Mouse (Mus musculus): ENCODE measurements around the gene Acot2.
A peak's percentile ranks its signal among the peaks of the same experiment; 100 is the strongest.
"Not testable (repeated sequence)": the region's sequence is repeated elsewhere in the genome, so short reads cannot be mapped to it uniquely, and the experiment has no call there.

Gene Acot2

DNA sequence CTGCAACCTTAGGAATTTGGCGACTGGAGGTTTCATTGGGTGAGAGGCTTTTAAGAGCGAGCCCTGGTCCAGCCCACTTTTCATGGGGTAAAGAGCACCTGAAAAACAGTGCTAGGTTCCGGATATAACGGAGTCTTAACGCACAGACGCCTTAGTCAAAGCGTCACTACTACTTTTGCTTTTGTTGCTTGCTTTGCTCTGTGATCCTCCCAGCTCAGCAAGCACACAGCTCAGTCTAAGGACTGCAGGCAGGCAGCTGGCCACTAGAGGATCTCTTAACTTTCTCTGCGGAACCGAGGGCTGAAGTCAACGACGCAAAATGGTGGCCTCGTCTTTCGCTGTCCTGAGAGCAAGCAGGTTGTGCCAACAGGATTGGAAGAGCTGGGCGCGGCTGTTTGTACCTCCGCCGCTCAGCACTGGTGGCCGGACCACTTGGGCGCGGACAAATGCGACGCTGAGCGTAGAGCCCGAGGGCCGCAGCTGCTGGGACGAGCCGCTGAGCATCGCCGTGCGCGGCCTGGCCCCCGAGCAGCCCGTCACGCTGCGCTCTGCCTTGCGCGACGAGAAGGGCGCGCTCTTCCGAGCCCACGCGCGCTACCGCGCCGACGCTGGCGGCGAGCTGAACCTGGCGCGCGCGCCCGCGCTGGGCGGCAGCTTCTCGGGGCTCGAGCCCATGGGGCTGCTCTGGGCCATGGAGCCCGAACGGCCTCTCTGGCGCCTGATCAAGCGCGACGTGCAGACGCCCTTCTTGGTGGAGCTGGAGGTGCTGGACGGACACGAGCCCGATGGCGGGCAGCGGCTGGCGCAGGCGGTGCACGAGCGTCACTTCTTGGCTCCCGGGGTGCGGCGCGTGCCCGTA, at the start of gene Acot2:
Gene Acot2, plus strand, starts transcription at position 279 of the 859 bp plus-strand sequence.
- peak; percentile 77 to 89 for DNase-seq

DNA sequence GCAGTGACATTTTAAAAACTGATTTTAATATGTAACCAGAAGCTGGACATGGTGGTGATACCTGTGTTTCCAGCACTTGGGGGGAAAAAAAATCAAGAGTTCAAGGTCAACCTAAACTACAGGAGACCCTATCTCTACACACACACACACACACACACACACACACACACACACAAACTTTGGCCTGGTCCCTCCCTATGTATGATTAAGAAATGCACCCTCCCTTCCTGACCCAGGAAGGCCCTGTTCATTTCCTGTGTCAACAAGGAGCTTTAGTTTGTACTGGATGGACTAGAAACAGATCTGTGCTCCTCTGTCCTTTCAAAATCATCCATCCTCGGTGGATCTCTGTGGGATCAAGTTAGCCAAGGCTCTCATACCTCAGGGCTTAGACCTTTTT, 49.1 kb upstream of the Acot2 start:
- DNase-seq, result not testable (repeated sequence)

DNA sequence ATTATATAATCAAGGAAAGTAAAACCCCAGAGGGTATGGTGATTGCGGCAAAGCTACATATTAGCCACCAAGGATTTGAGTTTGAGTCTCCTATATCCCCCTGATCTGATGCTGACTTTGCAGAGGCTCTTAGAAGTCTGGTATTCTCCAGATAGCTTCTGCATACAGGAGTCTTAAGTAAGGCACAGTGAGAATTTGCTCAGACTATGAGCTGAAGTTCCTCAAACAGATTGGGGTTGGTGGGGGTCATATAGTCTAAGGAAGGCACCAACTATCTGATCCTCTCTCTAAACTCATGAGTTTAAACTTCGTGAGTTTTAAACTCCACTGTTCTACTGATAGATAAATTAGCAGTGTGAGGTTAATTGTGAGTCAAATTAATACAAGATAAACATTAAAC, 48.3 kb upstream of the Acot2 start:
- no peak for DNase-seq

DNA sequence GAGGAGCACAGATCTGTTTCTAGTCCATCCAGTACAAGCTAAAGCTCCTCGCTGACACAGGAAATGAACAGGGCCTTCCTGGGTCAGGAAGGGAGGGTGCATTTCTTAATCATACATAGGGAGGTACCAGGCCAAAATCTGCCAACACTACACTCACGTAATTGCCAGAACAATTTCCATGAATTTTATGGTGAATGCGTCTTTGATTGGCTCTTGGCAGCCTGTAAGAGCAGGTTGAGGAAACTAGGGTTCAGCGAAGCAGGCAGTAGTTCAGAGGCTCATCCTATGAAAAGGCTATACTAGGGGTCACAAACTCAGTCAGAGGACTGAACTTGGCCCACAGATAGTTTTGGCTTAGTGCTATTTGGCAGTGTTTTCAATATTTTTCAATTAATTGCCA, 47.6 kb upstream of the Acot2 start:
- no peak for DNase-seq

DNA sequence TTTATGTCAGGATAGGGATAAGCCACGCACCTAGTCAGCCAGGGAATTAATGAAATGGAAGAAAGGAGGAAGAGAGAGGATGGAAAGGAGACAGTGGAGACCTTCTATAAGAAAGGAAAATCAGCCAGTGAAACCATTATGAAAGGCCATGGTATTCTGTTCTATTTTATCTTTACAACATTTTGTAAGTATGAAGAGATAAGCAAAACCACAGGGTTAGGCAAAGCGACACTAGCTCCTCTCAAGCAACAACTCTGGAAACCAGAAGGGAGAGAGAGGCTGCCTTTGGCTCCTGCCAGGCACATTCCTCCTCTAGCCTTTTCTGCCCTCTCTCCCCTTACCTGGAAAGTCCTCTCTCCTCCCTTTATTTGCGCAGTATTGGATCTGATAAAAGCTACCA, 45.7 kb upstream of the Acot2 start:
- DNase-seq, result no peak

DNA sequence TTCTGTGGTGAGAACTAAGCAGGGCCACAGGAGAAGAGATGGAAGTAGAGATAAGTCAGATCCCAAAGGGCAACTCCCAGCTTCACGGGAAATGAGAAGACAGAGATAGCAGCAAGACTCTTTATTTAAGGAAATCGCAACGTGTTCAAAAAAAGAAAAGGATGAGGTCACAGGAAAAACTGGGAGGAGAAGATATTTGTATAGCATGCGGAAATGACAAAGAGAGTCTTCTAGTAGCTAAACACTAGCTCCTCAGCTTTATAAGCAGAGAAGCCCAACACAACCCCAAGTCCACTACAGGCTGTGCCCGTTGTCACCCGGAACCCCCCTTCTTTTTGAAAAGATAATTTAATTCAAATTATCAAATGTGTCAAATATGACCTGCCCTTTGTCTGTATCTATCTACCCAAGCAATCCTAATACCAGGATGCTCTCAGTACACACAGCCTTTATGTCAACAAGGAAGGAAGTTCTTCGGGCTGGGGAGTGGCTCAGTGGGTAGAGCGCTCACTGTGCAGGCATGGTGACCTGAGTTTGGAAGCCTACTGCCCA, 40.3 kb upstream of the Acot2 start:
- DNase-seq, result peak in 1 of 2 experiments; percentile 45

DNA sequence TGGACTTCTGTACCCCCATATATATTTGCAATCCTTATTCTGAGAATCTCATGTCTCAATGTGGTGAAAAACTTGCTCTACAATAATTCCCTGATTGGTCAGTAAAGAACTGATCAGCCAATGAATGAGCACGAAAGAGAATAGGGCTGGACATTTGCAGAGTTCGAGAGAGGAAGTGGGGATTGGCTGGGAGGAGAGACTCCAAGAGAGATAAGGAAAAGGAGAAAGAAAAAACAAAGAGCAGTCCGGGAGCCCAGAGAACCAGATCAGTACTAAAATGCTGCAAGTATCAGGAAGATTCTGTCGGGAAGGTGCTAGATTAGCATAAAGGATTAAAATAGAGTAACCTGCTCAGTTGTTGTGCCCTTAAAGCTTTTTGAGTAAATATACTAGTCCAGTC, 38.6 kb upstream of the Acot2 start:
- no peak for DNase-seq

DNA sequence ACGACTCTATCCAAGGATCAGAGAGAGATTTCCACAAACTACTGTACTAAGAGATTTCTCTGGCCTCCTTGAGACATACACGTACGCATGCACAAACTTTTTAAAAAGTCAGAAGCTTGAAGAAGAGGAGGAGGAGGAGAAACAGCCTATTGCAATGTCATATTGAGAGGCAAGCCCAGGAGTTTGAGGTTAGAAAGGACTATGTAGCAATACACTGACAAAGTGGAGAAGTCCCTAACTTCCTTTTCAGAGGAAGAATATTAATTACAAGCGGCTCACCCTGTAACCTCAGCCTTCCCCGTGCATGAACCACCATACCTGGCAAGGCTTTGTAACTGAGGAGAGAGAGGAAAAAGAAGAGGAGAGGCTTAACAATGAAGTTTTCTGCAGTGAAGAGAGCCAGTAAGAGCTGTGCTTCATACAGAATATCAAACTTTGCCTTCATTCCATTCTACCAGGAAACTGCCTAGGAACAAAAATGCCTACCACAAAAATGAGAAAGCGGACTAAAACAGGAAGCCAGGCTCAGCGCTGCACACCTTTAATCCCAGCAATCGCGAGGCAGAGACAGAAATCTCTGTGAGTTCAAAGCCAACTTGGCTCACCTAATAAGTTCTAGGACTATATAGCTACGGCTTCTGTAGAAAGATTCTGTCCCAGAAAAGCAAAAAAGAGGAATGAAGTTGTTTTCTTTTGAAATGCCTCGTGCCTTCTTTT, 37.7 kb upstream of the Acot2 start:
- no peak for DNase-seq

DNA sequence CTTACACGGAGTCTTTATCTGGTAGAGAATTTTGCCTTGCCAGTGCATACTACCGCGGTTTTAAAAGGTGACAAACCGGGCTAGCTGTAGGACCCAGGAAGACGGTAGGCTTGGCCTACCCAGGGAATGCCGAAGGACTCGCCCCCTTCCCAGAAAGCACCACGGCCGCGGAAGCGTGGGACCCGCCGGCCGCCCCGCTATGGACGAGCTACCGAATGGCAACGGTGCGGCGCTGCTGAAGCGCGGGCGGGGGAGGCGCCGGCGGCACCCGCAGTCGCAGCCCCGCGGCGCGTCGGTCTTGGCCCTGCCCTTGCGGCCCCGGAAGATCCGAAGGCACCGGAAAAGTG, 37.2 kb upstream of the Acot2 start, which contains the start of gene Riox1:
Gene Riox1, plus strand, starts transcription at position 116 of the 347 bp plus-strand sequence.
- DNase-seq, result peak; percentile 86 to 94

DNA sequence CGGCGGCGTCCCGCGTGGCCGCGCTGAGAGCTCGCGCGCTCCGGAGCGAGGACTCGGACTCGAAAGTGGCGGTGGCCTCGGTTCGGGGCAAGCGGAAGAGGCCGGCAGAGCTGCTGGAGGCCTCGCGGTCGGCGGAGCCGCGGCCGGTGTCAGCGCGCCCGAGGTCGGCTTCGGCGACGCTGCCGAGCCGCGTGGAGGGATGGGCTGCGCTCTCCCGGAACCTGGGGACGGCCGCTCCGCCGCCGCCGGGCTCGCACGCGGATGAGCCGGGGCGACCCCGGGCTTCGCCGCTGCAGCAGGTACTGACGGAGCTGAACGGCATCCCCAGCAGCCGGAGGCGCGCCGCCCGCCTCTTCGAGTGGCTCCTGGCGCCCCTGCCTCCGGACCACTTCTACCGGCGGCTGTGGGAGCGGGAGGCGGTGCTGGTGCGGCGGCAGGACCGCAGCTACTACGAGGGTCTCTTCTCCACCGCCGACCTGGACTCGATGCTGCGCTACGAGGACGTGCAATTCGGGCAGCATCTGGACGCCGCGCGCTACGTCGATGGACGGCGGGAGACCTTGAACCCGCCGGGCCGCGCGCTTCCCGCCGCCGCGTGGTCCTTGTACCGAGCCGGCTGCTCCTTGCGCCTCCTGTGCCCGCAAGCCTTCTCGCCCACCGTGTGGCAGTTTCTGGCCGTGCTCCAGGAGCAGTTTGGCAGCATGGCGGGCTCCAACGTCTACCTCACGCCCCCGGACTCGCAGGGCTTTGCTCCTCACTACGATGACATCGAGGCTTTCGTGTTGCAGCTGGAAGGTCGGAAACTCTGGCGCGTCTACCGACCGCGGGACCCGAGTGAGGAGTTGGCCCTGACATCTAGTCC, 36.6 kb upstream of the Acot2 start:
- peak; percentile 33 to 54 for DNase-seq

DNA sequence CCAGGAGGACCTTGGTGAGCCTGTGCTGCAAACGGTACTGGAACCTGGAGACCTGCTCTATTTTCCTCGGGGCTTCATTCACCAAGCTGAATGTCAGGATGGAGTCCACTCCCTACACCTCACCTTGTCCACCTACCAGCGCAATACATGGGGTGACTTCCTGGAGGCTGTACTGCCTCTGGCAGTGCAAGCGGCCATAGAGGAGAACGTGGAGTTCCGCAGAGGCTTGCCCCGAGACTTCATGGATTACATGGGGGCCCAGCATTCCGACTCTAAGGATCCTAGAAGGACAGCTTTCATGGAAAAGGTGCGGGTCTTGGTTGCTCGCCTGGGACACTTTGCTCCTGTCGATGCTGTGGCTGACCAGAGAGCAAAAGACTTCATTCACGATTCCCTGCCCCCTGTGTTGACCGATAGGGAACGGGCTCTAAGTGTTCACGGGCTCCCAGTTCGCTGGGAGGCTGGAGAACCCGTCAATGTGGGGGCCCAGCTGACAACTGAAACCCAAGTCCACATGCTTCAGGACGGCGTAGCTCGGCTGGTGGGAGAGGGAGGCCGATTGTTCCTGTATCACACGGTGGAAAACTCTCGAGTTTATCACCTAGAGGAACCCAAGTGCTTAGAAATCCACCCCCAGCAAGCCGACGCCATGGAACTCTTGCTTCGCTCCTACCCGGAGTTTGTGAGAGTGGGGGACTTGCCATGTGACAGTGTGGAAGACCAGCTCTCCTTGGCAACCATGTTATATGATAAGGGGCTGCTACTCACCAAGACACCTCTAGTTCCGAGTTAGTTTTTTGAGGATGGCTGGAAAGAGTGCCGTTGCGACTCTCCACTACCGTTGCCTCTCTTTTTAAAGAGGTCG, 35.7 kb upstream of the Acot2 start:
- DNase-seq, result peak in 1 of 2 experiments; percentile 43

DNA sequence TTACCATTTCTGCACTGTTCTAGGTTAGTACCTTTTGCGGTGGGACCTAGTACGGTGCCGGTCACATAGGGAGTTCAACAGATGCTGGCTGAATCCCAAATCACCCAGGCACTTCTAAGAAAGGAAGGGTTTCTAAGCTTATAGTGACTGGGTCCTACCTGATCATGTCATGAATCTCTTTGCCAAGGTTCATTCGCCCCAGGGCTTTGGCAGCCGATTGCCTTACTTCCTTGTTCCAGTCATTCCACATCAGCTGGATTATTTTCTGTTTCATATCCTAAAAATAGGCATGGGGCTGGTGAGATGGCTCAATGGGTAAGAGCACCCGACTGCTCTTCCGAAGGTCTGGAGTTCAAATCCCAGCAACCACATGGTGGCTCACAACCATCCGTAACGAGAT, 29.4 kb upstream of the Acot2 start:
- DNase-seq, result peak; percentile 21 to 50

DNA sequence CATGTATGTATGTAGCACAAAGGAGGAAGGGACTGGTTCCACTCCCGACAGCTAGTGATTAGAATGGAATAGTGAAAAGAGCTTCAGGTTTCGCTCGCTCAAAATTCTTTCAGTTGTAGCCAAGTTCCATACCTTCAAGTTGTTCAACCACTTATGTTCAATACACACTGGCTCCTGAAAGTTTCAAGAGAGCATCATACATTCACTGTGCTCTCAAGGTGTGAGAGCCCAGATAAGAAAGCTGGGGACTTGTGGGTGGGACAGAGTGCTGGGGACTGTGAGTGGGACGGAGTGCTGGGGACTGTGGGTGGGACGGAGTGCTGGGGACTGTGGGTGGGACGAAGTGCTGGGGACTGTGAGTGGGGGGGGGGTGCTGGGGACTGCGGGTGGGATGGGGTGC, 22.4 kb upstream of the Acot2 start:
- no peak for DNase-seq

DNA sequence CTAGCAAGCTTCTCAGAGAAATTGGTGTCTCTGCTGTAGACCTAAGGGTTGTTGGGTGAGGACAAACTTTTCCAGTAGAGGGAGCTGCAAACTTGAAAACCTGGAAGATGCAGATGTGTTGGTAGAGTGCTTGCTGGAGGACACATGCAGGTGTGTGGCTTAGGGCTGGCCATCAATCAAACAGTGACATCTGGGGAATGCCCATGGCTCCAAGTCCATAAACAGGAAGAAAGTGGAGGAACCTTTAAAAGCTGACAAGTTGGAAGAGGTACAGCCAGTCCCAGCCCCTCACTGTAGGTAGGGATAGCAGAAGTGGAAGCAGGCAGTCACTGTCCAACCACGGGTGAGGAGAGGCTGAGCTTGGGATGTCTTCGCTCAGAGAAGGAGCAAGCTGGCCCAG, 15.5 kb upstream of the Acot2 start:
- DNase-seq, result peak; percentile 72 to 76

DNA sequence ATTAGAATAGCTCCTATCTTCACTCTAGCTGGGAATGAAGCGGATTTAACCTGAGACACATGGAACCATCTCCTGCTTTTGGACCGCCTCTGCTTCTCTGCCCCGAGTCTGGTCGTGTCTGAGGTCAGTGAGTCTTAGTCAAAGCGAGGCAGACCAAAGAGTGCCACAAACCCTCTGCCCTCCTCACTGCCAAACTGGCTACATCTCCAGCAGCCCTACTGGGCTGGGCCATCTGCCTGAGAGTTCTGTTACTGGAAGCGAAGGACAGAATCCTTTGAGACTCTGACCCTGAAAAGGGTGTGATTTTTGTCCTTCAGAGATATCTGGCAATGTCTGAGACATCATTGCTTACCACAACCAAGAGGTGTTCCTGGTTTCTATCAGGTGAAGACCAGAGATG, 8.8 kb upstream of the Acot2 start:
- DNase-seq, result no peak

DNA sequence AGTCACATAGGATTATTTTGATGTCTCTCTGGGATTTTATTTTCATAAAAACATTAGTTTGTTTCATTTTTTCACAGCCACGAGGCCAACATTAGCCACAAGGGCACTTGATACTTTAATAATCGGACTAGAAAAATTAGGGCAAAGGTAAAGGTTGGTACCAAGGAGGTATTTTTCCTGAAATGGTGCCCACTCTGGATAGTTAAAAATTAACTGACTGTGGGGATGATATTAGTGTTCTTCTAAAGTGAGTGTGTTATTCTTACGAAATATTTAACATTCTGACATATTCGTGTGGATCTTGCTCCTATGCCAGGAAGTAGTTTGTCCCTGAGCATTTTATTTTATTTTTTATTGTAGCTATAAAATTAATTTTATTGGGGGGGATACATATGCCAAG, 6.0 kb upstream of the Acot2 start:
- DNase-seq, result no peak

DNA sequence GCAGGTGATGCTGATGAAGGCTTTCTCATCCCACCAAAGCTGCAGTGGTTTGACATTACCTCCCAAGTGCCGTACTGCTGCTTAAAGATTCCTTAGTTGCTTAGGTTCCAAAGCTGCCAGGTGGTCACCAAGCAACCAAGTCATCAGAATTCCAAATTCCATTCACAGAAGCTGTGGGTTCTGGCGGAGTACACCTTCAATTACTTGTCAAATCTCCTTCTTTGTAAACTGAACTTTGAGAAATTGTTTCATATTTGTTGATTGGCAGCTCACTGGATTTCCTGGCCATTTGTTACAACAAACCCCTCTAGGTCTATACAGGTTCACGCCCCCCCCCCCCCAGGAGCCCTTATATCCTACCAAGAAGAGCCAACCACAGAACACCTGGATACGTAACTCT, 2.9 kb upstream of the Acot2 start, which contains the start of gene Heatr4:
Gene Heatr4, minus strand, starts transcription at position 101 of the 400 bp plus-strand sequence.
- no peak for DNase-seq

DNA sequence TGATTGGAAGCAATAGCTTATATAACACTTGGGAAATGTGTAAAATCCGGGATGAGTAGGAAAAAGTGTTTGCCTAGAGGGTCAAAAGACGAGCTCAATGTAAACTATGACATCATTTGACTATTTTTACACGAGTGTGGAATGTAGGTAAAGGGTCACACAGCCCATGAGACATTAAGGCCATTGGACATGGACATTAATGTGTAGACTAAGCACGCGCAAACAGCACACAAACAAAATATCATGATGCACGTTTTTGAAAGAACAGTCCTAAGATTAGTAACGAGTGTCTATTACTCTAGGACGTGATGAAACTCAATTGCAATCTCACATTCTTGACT, 449 bp upstream of the Acot2 start:
- DNase-seq, result no peak

DNA sequence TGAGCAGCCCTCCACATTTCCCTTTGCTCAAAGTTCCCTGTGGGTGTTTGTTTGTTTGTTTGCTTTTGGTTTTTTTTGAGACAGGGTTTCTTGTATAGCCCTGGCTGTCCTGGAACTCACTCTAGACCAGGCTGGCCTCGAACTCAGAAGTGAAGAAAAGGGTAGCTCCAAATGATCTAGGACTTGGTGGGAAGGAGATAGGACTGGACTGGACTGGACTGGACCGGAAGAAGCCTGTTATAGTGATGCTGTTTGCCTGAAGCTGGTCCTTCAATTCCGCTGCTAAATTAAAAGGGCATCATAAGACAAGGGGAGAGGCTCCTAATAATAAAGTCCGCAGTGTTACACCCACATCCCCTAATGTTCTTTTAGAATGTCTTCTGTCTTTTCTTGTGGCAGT, 822 bp downstream of the Acot2 start:
- DNase-seq, result peak; percentile 18 to 39

DNA sequence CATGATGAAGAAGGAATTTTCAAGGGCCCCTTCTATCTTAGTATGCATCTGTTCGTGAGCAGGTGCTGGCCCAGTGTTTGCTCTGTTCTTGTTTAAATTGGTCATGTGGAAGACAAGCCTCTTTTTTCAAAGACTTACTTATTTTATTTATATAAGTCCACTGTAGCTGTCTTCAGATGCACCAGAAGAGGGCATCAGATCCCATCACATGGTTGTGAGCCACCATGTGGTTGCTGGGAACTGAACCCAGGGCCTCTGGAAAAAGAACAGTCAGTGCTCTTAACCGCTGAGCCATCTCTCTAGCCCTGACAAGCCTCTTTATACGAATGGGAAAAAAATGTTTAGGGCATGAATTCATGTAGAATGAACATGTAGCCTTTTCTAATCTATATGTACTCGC, 1.7 kb downstream of the Acot2 start:
- no peak for DNase-seq

DNA sequence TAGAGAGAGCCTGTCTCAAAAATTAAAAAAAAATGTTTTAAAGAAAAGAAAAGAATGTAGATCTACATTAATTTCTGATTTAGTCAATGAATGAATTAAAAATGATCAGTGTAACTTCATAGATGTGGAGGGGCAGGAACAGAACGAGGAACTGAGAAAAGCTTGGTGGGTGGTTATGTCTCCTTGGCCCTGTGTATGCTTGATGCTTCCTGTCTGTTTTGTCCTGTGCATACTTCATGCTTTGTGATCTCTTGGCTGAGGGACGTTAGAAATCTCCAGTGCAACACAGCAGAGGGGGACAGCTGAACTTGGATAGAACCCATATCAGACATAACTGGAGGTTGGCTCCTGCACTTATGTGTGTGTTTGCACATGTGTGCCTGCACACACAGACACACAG, 9.6 kb downstream of the Acot2 start:
- DNase-seq, result no peak
